Mouse (Mus musculus) C2C12 (cell line): ENCODE data around the gene Gse1.

Experiments used
- CEBPB ChIP-seq: IDR thresholded peaks from one replicate; pipeline ENCODE4 v1.6.1; 2011; ENCODE audit warnings: low read depth, mild to moderate bottlenecking, control low read depth, moderate library complexity
- CTCF ChIP-seq: IDR thresholded peaks from one replicate; pipeline ENCODE4 v1.5.1; 2011; ENCODE audit not compliant: control insufficient read depth, insufficient read depth, insufficient read length
- MAX ChIP-seq: IDR thresholded peaks from one replicate; pipeline ENCODE4 v1.6.1; 2011; ENCODE audit warnings: mild to moderate bottlenecking, control low read depth
- MYOD1 ChIP-seq: IDR thresholded peaks from one replicate; pipeline ENCODE4 v1.6.1; 2011; ENCODE audit warnings: low read depth; ENCODE audit not compliant: control insufficient read depth, insufficient read length
- MYOG ChIP-seq: IDR thresholded peaks from one replicate; pipeline ENCODE4 v1.6.1; 2011; ENCODE audit not compliant: control insufficient read depth, insufficient read length; ENCODE audit errors: extremely low read depth
- USF1 ChIP-seq: IDR thresholded peaks from one replicate; pipeline ENCODE4 v1.6.1; 2011; ENCODE audit warnings: low read depth, mild to moderate bottlenecking, control low read depth, moderate library complexity

GRCm38 (mm10) chr8:120366840-120367239 lies 138.6 kb downstream of the Gse1 start:
- no peak for TF ChIP-seq CTCF
- TF ChIP-seq CEBPB = no peak
- no peak for TF ChIP-seq MYOD1
- TF ChIP-seq USF1 = no peak
- TF ChIP-seq MAX = no peak
- no peak for TF ChIP-seq MYOG
